Mouse (Mus musculus) ES-E14 (cell line): ENCODE results near the gene Kcnt2. TPM values are rescaled to one million over a fixed set of nuclear protein-coding genes. Genes with fewer than 3 reads are reported as not detected.

Experiments used
- DNase-seq: peaks from one replicate; pipeline ENCODE4 v3.0.0-alpha.2; 2013; ENCODE audit warnings: low read depth, low spot score
- H3K27ac ChIP-seq: 2 replicates; pipeline ENCODE4 v1.5.1; 2012; ENCODE audit warnings: low read depth, mild to moderate bottlenecking, low read length, moderate library complexity, mixed read lengths; ENCODE audit not compliant: poor library complexity, insufficient read depth, severe bottlenecking
- H3K36me3 ChIP-seq: 2 replicates; pipeline ENCODE4 v1.6.1; 2012; ENCODE audit warnings: mild to moderate bottlenecking, low read length, moderate library complexity, mixed read lengths; ENCODE audit not compliant: control insufficient read depth, poor library complexity, insufficient read depth, severe bottlenecking
- H3K4me1 ChIP-seq, 2 experiments: fragments of 150-350 bp in 1 of 2; sonication (generic) in 1 of 2; 2 replicates each; pipeline ENCODE4 v1.6.1; 2012; ENCODE audit warnings: low read length in 2 of 2, mild to moderate bottlenecking in 1 of 2, mixed read lengths in 1 of 2; ENCODE audit not compliant: control insufficient read depth in 2 of 2, insufficient read depth in 2 of 2, poor library complexity in 1 of 2
- H3K4me3 ChIP-seq, 2 experiments: fragments of 150-350 bp in 1 of 2; sonication (generic) in 1 of 2; 2 replicates each; pipeline ENCODE4 v1.5.1; 2012; ENCODE audit warnings: low read length in 2 of 2, low read depth in 1 of 2, mild to moderate bottlenecking in 1 of 2, mixed read lengths in 1 of 2; ENCODE audit not compliant: insufficient read depth in 1 of 2, poor library complexity in 1 of 2, severe bottlenecking in 1 of 2
- H3K9ac ChIP-seq: 2 replicates; pipeline ENCODE4 v1.6.1; 2012; ENCODE audit warnings: low read depth, mild to moderate bottlenecking, low read length, mixed read lengths; ENCODE audit not compliant: poor library complexity, insufficient read depth, severe bottlenecking
- H3K9me3 ChIP-seq: fragments of 150-350 bp; sonication (generic); 2 replicates; pipeline ENCODE4 v1.6.1; 2012; ENCODE audit warnings: low read depth, mild to moderate bottlenecking, low read length; ENCODE audit not compliant: control insufficient read depth, insufficient read depth
- CHD2 ChIP-seq: IDR thresholded peaks from 2 replicates; pipeline ENCODE4 v1.6.1; 2014; ENCODE audit warnings: mild to moderate bottlenecking, low read depth, low read length, inconsistent platforms
- HCFC1 ChIP-seq: IDR thresholded peaks from 2 replicates; pipeline ENCODE4 v1.6.1; 2012; ENCODE audit warnings: low read length, inconsistent platforms, borderline replicate concordance; ENCODE audit not compliant: insufficient read depth
- MAFK ChIP-seq: IDR thresholded peaks from 2 replicates; pipeline ENCODE4 v1.6.1; 2014; ENCODE audit warnings: mild to moderate bottlenecking, low read depth, low read length, inconsistent platforms; ENCODE audit not compliant: insufficient read depth
- ZC3H11A ChIP-seq: IDR thresholded peaks from 2 replicates; pipeline ENCODE4 v1.6.1; 2012; ENCODE audit warnings: low read depth, mild to moderate bottlenecking, inconsistent platforms, low read length, borderline replicate concordance
- ZNF384 ChIP-seq: IDR thresholded peaks from 2 replicates; pipeline ENCODE4 v1.6.1; 2012; ENCODE audit warnings: low read depth, low read length, inconsistent platforms
- in situ Hi-C, 2 experiments: fragments of 600-800 bp; cut with MboI; formaldehyde crosslinking; loops; one replicate each; pipeline ENCODE4 v1.15.1; 2025; ENCODE audit warnings: low sequenced_read_pairs in 2 of 2, inconsistent platforms in 1 of 2; ENCODE audit not compliant: unreplicated experiment in 2 of 2
- total RNA-seq: library from RNA; depleted of rRNA; stranded (reverse); fragments of 300-350 nt; gene quantifications from 2 replicates; pipeline ENCODE4 v1.2.3, GENCODE M21; 2012

Kcnt2 gene
- total RNA-seq, 1 experiment: 1.2 TPM

GRCm38 (mm10) chr1:140415761-140416160, 169.8 kb downstream of the Kcnt2 start:
- Histone ChIP-seq H3K9ac (no peak overlapping the region), H3K27ac (no peak overlapping the region), H3K36me3 (no peaks in the 10 kb centered on the region), H3K9me3 (no peaks in the 10 kb centered on the region), H3K4me3 (no peak overlapping the region), H3K4me1 (no peaks in the 10 kb centered on the region)
- no peak for TF ChIP-seq MAFK
- no peak for TF ChIP-seq HCFC1
- no peak for TF ChIP-seq ZC3H11A
- no peak for TF ChIP-seq CHD2
- no peak for TF ChIP-seq ZNF384
- in situ Hi-C loops: no loop called here
- no peak for DNase-seq

GRCm38 (mm10) chr1:140422954-140423353, 177.0 kb downstream of the Kcnt2 start:
- no peak for DNase-seq
- TF ChIP-seq ZC3H11A: no peak
- TF ChIP-seq HCFC1: no peak
- TF ChIP-seq CHD2: no peak
- TF ChIP-seq MAFK: no peak
- no peak for TF ChIP-seq ZNF384
- no peak overlapping the region for H3K27ac ChIP-seq
- H3K9me3 ChIP-seq: no peaks in the 10 kb centered on the region
- H3K4me3 ChIP-seq: no peak overlapping the region
- H3K4me1 ChIP-seq: peaks cover 0 to 2% of the 10 kb centered on the region in 2 experiments; a peak in 1 of 4 replicates
- no peak overlapping the region for H3K9ac ChIP-seq
- in situ Hi-C loops: no loop called here
- no peaks in the 10 kb centered on the region for H3K36me3 ChIP-seq

DNA sequence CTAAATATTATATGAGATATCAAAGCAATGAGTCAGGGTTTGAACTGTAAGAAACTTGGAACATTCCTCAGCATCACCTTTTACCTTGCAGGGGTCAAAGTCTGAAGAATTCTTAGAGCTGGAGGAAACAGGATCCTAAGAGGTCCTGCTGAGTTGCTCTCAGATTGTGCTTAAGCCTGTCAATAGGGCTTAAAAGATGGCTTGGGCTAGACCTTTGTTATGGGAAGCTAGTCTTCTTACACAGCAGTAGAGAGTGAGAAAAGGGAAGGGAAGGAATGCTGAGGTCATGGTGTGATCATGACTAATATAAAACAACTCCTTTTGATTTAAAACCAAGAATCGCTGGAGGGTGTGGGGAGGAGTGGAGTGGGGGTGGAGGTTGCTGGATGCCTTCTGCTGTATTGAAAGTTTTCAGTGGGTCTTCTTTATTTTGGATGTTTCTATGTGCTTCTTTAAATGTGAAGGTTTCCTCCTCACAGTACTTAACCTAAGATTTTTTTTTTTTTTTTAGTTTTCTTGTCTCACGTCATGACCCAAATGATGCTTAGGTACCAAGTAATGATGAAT, 183.4 kb downstream of the Kcnt2 start:
- peaks cover 11 to 16% of the 10 kb centered on the region in 2 experiments for H3K4me1 ChIP-seq
- peak; percentile 65 for DNase-seq
- H3K9me3 ChIP-seq: no peaks in the 10 kb centered on the region
- H3K36me3 ChIP-seq: no peaks in the 10 kb centered on the region
- peak; percentile 77 for TF ChIP-seq MAFK
- no peak for TF ChIP-seq HCFC1
- no peak for TF ChIP-seq ZNF384
- TF ChIP-seq ZC3H11A: no peak
- peak; percentile 86 for TF ChIP-seq CHD2
- H3K4me3 ChIP-seq: no peak overlapping the region
- in situ Hi-C loops: no loop called here
- H3K27ac ChIP-seq: no peak overlapping the region; the same call in 1 of the 2 replicates
- H3K9ac ChIP-seq: no peak overlapping the region

- DNase-seq: no peak
- in situ Hi-C loops: no loop called here
- Histone ChIP-seq H3K36me3 (no peaks in the 10 kb centered on the region), H3K4me1 (peaks cover 9 to 24% of the 10 kb centered on the region in 2 experiments), H3K9me3 (no peaks in the 10 kb centered on the region), H3K27ac (no peak overlapping the region), H3K4me3 (no peak overlapping the region), H3K9ac (no peak overlapping the region)
- TF ChIP-seq CHD2: no peak
- TF ChIP-seq ZNF384: no peak
- TF ChIP-seq MAFK: no peak
- TF ChIP-seq ZC3H11A: no peak
- TF ChIP-seq HCFC1: no peak
Measured at GRCm38 (mm10) chr1:140432039-140432438, 186.1 kb downstream of the Kcnt2 start.

GRCm38 (mm10) chr1:140434791-140435190, 188.8 kb downstream of the Kcnt2 start:
- H3K27ac ChIP-seq: peak overlapping the region; percentile 53; the same call in 1 of the 2 replicates
- in situ Hi-C loops: no loop called here
- H3K4me3 ChIP-seq: no peak overlapping the region
- H3K9ac ChIP-seq: no peak overlapping the region
- TF ChIP-seq ZC3H11A: no peak
- TF ChIP-seq ZNF384: no peak
- TF ChIP-seq CHD2: no peak
- TF ChIP-seq MAFK: no peak
- no peak for TF ChIP-seq HCFC1
- no peak for DNase-seq
- H3K36me3 ChIP-seq: no peaks in the 10 kb centered on the region
- H3K4me1 ChIP-seq: peaks cover 6 to 19% of the 10 kb centered on the region in 2 experiments
- no peaks in the 10 kb centered on the region for H3K9me3 ChIP-seq
